Mouse (Mus musculus) right cerebral cortex, postnatal 14 days (tissue): ENCODE measurements at regions not wholly inside any gene's neighbourhood (a gene's known extent, or its start where the extent isn't known, plus 50 kb on each side); places are given as distances from the start of the nearest gene placed in this dataset.
A peak's percentile ranks its signal among the peaks of the same experiment; 100 is the strongest.

ENCODE experiments used
- DNase-seq: peaks from one replicate; pipeline ENCODE4 v3.0.0; 2022

DNA sequence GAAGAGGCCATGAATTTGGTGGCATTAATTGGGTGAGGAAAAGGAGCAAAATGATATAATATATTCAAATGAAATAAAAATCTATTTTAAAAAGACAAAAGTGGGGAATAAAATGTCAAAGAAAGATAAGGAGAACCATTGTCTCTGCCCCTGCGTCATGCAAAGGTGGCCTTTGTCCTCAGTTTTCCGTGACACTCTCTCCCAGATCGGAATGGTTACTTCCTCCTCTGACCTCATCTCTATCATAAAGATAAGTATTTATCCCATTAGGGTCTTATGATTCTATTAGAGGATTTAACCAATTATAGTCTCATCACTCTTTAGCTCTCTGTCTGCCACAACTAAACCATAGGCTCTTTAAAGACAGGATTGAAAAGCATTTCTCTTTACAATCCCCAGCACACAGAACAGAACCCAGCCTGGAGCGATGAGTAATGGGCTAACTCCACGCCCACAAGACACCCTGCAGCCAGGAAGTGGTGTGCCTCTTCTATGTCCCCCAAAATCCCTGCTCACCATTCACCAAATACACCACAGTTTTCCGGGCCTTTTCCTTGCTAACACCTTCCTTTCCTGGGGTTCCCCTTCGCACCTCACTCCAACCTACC, 240.6 kb downstream of the Mycn start:
- DNase-seq, result no peak

DNA sequence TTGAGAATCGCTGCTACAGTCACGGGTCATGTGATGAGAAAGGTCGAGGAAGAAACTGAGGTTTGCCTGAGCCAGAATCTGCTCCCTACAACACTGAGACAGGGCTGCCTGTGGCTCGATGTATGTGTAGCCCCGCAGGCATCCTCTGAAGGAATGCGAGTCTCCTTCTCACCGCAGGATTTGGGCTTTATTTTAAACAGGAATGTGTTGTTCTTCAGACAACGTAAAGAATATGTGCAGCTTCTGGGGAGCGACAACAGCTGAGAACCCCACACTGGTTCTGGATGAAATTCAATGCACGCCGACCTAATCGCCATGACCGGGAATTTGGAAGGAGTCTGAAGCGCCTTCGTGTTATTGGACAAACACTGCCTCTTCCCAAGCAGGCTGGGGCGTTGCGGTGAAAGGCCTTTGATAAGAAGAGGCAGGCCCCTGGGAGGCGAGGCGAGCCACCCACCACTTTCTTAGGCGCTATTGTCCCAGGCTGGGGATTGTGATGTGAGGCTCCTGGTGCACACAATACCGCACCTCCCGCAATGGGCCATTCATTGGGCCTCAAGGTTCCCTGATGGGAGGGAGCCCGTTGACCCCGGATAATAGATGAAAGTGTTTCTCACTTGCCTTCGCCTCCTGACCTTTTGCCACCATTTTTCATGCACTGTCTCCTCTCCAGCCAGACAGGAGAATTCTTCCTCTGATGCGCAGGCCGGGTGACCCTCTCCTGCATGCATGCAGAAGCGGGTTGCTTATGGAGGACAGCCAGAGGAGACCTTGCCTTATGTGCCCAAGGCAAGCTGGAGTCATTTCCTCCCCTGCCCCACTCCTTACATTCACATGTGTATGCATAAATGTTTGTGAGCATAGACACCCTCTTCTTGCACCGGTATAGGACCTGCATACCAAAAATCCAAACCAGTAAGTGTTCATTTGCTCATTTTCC, 247.6 kb downstream of the Mycn start:
- no peak for DNase-seq

DNA sequence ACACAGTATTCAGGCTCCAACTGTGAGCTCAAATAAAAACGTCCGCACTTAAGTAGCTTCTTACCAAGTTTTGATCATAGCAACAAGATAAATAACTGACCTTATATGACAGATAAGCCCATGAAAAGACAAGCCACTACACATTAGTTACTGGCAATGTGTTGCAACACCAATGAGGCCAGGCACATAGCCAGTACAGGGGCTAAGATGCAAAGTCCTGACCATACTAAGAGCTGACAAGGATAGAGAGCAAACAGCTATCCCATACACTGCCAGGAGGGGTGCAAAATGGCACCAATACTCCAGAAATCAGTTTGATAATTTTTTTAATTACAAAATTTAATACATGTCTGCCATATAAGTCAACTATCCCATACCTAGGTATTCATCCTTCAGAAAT, 254.3 kb downstream of the Mycn start:
- no peak for DNase-seq

DNA sequence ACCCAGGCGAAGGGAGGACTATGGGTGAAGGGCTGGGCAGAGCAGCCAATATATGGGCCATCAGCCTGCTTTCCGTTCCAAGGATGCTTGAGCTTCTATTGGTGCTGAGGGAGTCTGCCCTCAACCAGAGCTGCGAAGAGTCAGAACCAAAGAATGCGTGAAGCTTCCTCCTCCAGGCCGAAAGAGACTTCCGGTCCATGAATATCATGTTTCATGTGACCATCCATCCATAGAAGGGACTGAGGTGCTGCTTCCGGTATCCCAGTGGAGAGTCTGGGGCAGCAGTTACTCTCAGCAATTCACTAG, 256.5 kb downstream of the Mycn start:
- no peak for DNase-seq

DNA sequence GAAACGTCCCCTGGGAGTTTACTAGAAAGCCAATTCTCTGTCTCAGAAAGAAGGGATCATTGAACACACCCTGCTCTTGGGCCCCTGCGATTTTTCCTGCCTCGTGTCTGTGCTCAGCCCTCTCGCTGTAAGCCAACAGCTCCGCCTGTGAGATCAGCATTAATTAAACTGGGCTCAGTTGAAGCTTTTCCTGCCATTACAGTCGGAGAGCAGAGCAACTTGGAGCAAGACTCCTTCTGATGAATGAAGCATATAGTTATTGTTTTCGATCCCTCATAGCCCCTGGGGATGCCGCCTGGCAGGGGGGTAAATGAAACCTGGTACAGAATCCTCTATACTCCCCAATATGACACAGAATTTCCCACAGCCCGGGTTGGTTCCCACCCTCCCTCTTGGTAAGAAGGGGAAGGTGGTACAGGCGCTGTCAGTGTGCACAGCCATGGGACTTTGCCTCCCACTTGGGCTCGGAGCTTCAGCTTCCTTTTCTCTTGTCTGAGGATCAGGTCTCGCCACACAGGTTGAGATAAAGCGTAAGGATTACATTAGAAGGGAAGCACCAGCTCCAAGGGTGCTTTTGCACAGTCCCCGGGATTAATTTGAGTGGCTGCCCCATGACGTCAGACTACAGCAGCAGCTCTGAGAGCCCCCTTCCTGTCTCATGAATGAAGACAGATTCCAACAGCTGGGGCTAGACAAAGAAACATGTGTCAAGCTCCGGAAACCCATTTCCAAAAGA, 257.1 kb downstream of the Mycn start:
- no peak for DNase-seq

DNA sequence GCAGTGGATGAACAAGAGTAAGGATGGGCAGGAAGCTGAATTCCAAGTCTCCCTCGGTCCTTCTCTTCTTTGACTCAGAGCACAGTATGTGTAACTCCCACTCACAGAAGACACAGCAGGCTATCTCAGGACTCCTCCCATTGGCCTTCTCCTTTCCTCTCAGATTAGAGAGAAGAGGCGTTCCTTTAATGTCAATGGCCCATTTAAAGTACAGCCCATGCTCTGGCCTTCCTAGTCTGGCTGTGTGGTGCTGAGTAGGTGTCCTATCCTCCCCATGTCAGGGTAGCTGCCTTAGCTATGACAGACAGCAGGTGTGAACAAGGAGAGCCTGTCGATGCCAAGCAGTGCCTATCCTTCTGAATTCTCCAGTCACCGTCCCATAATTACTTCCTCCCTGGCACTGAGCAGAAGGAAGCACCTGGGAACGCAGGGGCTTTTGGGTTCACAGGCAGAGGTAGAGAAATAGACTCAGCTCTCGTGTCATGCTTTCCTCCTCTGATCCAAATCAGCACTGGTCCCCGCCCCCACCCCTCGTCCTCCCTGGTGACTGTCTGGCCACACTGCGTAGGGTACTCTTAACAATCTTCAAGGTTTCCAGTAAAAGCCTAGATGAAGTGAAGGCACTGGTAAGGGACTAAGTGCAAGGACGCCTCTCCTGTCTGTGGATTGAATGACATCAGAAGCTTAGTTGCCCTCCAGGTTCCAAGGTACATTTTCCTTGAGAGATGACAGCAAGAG, 257.8 kb downstream of the Mycn start:
- DNase-seq, result no peak

DNA sequence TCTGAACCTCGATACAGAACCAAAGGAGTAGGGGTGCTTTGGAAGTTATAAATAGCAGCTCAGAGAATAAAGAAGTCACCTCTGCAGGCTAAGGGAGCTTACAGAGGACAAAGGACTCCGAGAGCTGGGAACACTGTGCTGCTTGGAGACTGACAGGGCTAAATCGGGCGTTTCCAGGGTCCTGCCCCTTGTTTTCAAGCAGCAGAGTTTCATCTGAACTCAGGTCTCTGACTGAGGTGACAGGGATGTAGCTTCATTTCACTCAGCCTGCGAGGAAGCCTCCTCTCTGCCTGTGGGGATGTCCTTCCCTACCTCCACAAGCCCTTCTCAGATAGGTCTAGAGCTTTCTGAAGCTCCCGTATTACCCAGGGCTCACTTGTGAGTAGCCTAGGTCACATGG, 260.6 kb downstream of the Mycn start:
- no peak for DNase-seq

DNA sequence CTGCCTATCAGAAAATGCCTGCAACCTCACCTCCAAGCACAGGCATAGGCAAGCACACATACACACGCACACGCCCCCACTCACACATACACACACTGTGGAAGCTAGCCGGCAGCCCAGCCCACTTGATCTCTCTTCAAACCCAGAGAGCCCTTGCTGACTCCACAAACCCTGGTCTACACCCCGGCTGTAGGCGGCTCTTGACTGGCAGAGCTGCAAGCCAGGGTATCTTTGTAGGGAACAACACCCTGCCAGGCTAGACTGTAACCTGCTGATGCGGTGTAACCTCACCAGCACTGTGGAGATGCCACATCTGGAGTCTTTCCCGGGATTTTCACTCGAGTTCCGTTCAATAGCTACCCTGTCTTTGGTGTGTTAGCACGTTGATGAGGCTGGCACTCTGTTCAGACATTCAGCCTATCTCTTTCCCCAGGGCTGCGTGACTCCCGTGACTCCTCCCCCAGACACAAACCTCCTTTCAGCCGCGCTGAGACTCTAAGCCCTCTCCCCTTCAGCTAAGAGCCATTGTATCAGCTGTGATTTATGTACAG, 261.3 kb downstream of the Mycn start:
- peak; percentile 49 for DNase-seq

DNA sequence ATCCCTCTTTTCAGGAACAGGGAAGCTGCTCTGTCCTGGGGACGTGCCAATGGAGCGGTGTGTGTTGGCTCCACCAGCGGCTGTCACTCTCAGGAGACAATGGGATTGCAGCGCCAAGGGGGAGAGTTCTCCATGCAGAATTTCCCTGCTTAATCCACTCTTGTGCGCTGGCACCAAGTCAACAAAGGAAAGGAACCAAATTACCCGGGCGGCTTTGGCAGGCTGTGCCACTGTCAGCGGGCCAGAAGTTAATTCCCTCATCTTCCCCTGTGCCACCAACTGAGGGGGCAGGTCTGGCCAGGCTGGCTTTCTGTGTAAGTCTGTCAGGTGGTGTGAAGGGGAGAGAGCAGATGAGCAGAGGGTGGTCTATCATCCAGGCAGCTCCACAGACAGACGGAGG, 265.0 kb downstream of the Mycn start:
- peak; percentile 48 for DNase-seq

DNA sequence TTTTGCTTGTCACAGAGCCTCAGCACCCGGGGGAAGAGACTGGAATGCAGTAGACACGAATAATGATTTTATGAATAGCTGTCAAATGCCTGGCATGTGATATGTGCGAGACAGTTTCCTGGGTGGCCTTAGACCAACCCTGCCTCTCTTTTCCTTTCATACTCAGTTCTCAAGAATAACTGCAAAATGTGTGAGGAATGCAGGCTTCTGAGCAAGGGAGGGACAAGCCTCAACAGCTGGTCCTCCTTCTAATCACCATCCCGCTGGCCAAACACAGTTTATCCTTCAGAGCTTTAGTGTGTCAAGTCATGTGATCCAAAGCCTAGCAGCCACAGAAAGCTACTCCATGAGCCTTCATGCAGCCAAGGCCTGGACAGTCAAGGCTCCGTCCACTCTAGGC, 271.8 kb downstream of the Mycn start:
- no peak for DNase-seq

DNA sequence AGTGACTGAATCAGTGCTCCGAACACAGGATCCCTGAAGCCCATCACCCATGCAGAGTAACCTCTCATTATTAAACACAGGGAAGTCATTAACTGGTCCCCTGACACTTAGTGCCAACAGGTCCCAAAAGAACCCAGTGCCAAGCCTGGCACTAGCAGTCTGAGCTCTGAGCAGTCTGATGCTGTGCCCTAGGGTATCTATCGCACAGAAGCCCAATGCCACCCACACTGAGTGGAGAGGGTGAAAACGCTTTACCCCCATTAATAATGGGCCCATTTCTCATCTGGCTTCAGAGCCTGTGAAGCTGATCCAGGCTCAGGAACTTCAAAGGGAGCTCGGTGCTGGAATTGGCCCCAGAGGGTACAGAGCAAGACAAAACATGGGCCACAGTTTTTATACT, 272.8 kb downstream of the Mycn start:
- DNase-seq, result no peak

DNA sequence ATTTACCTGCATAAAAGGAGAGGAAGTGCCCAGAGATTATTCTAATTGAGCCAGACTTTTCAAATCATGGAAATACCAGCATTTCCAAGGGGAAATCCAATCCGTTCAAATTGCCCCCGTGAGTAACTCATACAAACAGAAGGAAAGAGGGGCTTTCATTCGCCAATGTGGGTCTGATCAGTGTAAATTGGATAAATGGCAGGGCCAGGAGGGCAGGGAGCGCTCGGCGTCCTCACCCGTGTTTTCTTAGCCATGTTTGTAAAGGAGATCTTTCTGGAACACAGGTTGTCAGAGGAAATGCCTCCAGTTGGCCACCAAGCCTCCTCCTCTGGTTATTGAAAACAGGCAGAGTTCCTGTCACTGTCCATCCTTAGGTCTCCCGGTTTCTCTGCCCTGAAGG, 286.1 kb downstream of the Mycn start:
- no peak for DNase-seq

DNA sequence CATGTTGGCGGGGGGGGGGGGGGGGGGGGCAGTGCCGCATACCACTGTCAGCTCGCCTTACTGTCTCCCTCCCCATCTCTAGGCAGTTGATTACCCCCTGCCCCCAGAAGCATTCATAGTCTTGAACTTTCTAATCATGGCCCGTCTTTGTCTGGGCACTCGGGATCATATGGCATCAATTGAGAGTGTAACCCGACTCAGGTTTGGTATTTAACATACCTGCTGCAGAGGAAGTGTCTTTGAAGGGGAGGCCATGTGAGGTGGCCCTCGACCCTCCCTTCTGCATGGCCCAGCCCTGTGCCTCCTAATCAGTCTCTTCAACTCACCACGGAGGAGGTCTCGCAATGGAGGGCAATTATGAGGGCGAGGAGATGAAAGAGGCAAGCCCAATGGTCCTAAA, 286.5 kb downstream of the Mycn start:
- DNase-seq, result no peak

DNA sequence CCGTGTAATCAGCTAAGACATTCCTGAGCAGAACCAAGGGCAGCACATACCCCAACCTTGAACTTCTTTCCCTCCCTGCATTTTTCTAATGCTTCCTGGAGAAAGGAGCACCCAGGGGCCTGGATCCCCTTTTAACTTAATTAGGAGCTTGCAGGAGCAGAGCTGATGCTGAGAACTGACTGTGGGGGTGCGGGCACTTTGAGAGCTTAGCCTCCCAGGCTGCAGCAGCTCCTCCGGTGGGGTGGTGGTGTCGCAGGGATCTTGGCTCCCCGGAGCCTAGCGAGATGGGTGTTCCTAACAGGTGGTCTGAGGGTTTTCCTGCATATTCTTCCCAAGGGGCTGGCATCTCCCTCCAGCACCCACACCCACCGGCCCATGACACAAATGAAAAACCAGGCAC, 289.4 kb downstream of the Mycn start:
- no peak for DNase-seq

DNA sequence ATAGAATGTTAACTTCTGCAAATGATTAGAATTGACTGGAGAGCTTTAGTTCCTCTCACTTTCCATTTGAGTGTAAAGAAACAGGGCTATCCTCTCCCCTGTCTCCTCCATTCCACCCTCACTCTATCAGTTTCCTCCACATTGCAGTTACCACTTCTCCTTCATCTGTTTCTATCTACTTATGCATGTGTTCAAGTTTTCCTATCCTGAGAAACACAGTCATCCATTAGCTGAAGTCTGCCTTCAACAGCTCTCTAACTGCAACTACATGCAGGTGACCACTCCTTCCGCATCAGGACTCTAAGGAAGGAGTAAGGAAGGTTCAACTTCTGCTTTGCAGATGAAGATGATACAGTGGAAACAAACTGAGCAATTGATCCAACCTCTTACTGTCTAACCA, 291.4 kb downstream of the Mycn start:
- DNase-seq, result no peak

DNA sequence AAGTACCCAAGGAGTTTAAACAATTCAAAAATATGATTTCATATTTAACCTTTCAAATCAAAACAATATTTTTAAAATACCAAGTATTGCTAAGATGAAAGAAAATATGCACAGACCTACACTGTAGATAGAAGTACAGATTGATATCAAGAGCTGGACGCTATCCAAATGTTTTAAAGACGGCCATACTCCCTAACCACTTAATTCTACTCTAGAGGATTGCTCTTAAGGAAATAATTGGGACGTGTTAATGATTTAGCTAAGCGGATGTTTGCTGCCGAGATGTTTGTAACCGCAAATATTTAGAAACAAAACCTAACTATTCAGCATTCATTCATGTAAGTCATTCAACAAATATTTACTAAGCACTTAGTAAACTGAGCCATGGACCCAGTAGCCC, 294.2 kb downstream of the Mycn start:
- no peak for DNase-seq

DNA sequence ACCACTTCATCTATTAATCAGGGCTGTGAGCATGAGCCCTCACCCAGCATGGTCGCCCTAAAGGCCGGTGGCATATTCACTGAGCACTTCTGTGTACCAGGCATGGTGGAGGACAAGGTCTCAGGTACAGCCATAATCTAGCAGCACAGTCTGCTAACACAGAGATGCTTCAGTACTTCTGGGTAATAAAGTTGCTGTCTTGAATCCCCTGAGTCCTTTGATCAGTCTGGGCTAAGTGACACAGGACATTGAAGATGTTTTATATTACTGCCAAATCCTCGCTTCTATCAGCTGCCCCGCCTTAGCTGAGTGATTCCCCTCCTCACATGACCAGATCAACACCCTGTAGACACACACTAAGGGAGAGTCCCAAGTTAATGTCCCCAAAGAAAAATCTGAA, 296.5 kb downstream of the Mycn start:
- no peak for DNase-seq

DNA sequence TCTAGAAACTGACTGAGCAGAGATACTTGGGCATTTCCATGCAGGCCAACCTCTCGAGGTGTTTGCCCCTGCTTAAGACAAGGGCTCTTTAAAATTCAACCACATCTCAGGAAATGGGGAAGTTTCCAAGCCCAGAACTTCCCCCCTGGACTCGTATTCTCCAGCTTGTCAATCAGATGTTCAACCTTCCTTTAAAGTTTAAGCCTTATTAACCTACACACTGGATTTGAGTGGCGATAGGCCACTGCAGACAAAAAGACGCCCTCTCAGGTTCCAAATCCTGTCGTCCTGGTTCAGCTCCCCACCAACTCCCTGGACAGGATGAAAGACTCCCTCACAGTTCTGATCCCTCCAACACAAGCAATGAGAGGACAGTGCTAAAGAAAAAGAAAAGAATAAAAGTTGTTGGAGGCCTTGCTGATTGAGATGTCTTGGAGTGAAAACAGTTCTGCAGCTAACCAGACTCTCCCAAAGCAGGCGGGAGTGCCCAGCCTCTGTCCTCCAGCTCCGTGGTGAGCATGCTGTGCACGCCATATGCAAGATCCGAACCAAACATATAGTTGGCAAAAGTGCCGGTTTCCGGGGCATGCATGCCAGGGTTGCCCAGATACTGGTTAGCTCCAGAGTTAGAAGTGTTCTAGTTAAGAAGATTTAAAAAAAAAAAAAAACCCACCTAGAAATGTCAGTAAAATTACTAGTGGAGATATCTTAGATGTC, 298.3 kb downstream of the Mycn start:
- no peak for DNase-seq

DNA sequence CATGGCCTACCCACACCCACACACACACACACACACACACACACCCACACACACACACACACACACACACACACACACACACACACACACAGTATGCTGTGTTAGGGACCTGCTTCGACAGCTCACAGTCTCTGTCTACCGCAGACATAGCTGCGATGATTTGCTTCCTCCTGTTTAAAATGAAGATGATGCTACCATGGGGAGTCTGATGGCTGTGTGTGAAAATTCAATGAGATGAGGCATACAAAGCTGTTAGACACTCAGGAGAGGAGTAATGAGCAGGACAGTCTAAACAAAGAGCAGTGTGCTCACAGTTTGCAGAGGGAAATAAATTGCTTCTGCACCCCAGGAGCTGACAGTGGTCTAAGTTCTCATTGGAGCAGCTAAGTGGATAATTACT, 306.4 kb downstream of the Mycn start:
- no peak for DNase-seq

DNA sequence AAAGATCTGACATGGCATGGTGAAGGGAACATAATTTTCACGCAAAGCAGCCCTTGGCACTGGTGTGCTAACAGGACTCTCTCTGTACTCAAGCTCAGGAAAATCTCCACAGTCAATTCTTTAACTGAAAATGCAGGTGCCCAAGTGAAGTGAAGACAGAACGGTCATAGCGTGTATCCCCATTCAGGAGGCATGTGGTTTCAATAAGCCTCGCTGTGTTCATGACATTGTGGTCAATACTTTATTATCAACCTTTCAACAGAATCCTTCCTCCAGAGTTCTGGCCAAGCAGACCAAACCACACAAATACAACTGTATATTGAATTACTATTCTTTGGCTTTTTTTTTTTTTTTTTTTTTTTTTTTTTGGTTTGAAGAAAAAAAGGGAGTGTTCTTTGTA, 314.1 kb downstream of the Mycn start:
- DNase-seq, result no peak

DNA sequence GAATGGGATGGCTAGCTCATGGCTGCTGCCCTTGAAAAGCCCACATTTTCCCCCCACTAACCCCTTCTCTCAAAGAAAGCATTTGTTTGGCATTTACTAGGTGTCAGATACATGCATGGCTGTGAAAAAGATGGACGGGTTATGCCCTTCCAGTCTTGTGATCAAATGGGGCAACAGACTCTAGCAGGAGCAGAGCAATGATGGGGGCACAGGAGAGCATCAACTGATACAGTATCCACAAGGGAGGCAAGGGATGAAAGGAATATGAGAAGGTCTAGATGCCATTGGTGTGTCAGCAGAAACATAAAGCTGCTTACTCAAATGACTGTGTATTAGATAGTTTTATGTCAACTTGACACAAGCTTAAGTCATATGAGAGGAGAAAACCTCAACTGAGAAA, 315.9 kb downstream of the Mycn start:
- DNase-seq, result no peak

DNA sequence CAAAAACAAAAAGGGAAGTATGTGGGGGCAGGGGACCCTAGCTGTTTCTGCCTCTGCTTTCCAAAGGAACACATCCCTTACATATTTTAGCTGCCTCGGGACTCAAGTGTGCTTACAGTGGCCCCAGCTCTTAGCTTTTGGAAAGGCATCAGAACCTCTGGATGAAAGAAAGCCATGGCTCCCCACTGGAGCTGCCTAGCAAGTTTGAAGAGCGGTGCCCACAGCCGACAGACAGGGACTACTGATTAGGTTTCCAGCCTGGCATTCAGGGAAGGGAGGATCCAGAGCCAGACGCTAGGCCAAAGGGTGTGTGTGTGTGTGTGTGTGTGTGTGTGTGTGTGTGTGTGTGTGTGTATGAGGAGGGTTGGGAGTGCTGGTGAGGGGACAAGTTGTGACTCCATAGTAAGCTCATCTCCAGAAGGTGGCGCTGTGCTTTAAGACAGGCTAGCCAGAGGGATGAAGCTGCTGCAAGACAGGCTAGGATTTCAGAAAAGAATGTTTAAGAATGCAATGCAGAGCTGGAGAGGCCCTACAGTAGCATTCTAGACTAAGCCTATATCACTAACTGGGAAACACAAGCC, 318.9 kb downstream of the Mycn start:
- peak; percentile 91 for DNase-seq
